Mouse (Mus musculus) MN1 (cell line): ENCODE results near the gene Nfyc.

ENCODE experiments used
- DNase-seq: peaks from one replicate; pipeline ENCODE4 v3.0.0-alpha.2; 2016; ENCODE audit warnings: low spot score

The Nfyc gene

GRCm38 (mm10) chr4:120825100-120825553 is 6.2 kb downstream of the Nfyc start:
- DNase-seq = peak; percentile 84

- DNase-seq = no peak
Observed at GRCm38 (mm10) chr4:120822191-120822911, 9.0 kb downstream of the Nfyc start.

GRCm38 (mm10) chr4:120819871-120820270 is 11.5 kb downstream of the Nfyc start:
- no peak for DNase-seq

- no peak for DNase-seq
Observed at GRCm38 (mm10) chr4:120819296-120819695, 12.1 kb downstream of the Nfyc start.

- DNase-seq = no peak
Observed at GRCm38 (mm10) chr4:120817951-120818350, 13.4 kb downstream of the Nfyc start.

GRCm38 (mm10) chr4:120817002-120817774 is 14.2 kb downstream of the Nfyc start:
- peak; percentile 56 for DNase-seq

GRCm38 (mm10) chr4:120815622-120816334 is 15.6 kb downstream of the Nfyc start:
- DNase-seq = peak; percentile 41

- DNase-seq = no peak
Observed at GRCm38 (mm10) chr4:120815163-120815562, 16.2 kb downstream of the Nfyc start.

GRCm38 (mm10) chr4:120814171-120814570 is 17.2 kb downstream of the Nfyc start:
- no peak for DNase-seq

GRCm38 (mm10) chr4:120813762-120814161 is 17.6 kb downstream of the Nfyc start:
- no peak for DNase-seq

GRCm38 (mm10) chr4:120805816-120806215 is 25.6 kb downstream of the Nfyc start:
- no peak for DNase-seq

GRCm38 (mm10) chr4:120801446-120801845 is 29.9 kb downstream of the Nfyc start:
- no peak for DNase-seq

- no peak for DNase-seq
Observed at GRCm38 (mm10) chr4:120800691-120801090, 30.7 kb downstream of the Nfyc start.

- DNase-seq = no peak
Observed at GRCm38 (mm10) chr4:120799680-120800166, 31.6 kb downstream of the Nfyc start.

GRCm38 (mm10) chr4:120797985-120798725 is 33.2 kb downstream of the Nfyc start:
- DNase-seq = no peak

- no peak for DNase-seq
Observed at GRCm38 (mm10) chr4:120796687-120797086, 34.7 kb downstream of the Nfyc start.

GRCm38 (mm10) chr4:120795646-120796045 is 35.7 kb downstream of the Nfyc start:
- DNase-seq = no peak

GRCm38 (mm10) chr4:120792918-120793317 is 38.5 kb downstream of the Nfyc start:
- DNase-seq = no peak

GRCm38 (mm10) chr4:120790027-120790426 is 41.3 kb downstream of the Nfyc start:
- no peak for DNase-seq

GRCm38 (mm10) chr4:120755801-120756200 is 75.6 kb downstream of the Nfyc start:
- no peak for DNase-seq

- DNase-seq = peak; percentile 56
Observed at GRCm38 (mm10) chr4:120755299-120755698, 76.1 kb downstream of the Nfyc start.

- DNase-seq = no peak
Observed at GRCm38 (mm10) chr4:120749601-120750000, 81.8 kb downstream of the Nfyc start.
